Comparison of ENCODE assay signal across 15 mouse cellular contexts in genomic region chr12:100115982-100116381, GRCm38 (mm10). TPM values are rescaled to one million over a fixed set of nuclear protein-coding genes. Genes with fewer than 3 reads are reported as not detected.
A peak's percentile ranks its signal among the peaks of the same experiment; 100 is the strongest.
DNase-seq lines count a peak whose midpoint lies in the region; ATAC-seq and TF ChIP-seq lines count a peak whose summit lies in the region.
"Had no signal": no experiment of that assay in that cellular context is flagged by ENCODE, and none has a peak within 500 bp of the region (broad histone marks: within the 10 kb centered on the region; RNA-seq: fewer than 3 reads in every experiment).

No protein-coding gene starts in this region.

- H3K79me2 ChIP-seq in liver, adult 2 months (ENCODE audit: control insufficient read depth, insufficient read depth, low read length): peaks cover 5% of the 10 kb centered on the region; the same call in 1 of the 2 replicates

- H3K9ac ChIP-seq in liver, adult 2 months (ENCODE audit: low read depth, low read length): no peak overlapping the region
- no peak overlapping the region for H3K9ac ChIP-seq in liver, embryonic 11.5 days (ENCODE audit: low read depth, low read length)
- H3K9ac ChIP-seq: limb, embryonic 12.5 days; neural tube, embryonic 12.5 days had no signal

- H3K4me1 ChIP-seq in liver, adult 2 months (ENCODE audit: control insufficient read depth, insufficient read depth, low read length): peaks cover 6% of the 10 kb centered on the region; the same call in 1 of the 2 replicates
- peaks cover 3% of the 10 kb centered on the region for H3K4me1 ChIP-seq in liver, embryonic 11.5 days (replicated peaks; ENCODE audit: control insufficient read depth, insufficient read depth, low read length)
- peaks cover 29% of the 10 kb centered on the region for H3K4me1 ChIP-seq in bone marrow macrophage, adult 2 months (ENCODE audit: control insufficient read depth, insufficient read depth, low read length)
- peaks cover 11% of the 10 kb centered on the region for H3K4me1 ChIP-seq in hindbrain, embryonic 10.5 days (replicated peaks)

- no peak for ATAC-seq in liver, embryonic 11.5 days (replicated peaks; ENCODE audit: low FRiP score)
- peak; percentile 84 for ATAC-seq in granulocyte monocyte progenitor cell, adult 5-6 weeks (replicated peaks; ENCODE audit: poor library complexity, severe bottlenecking)
- ATAC-seq in monocyte, adult 5-6 weeks (replicated peaks; ENCODE audit: insufficient number of reproducible peaks, low FRiP score, low TSS enrichment, poor library complexity, severe bottlenecking): peak; percentile 63
- ATAC-seq: inflammation-experienced regulatory T-cells, adult 6 months had no signal

- no peak for TF ChIP-seq POLR2A in liver, adult 2 months (IDR thresholded peaks at IDR 0.05; ENCODE audit: extremely low read depth, insufficient read depth, low read length)
- TF ChIP-seq POLR2A in bone marrow macrophage, adult 2 months (IDR thresholded peaks at IDR 0.05; ENCODE audit: borderline replicate concordance, low read depth, low read length): no peak

- DNase-seq in liver, adult 2 months (ENCODE audit: extremely low read depth, low read depth, low spot score): peak; percentile 36
- no peak for DNase-seq in liver, embryonic 11.5 days (ENCODE audit: low spot score)
- no peak for DNase-seq in hindbrain, embryonic 10.5 days (ENCODE audit: low spot score)
- DNase-seq in lung, postnatal 25 days (ENCODE audit: low spot score): no peak
- DNase-seq: cerebellum, postnatal 25 days; kidney, postnatal 10 days; thymus, postnatal 14 days had no signal

- no peak overlapping the region for H3K4me2 ChIP-seq in liver, embryonic 11.5 days
- H3K4me2 ChIP-seq: limb, embryonic 12.5 days; neural tube, embryonic 12.5 days had no signal

- H3K36me3 ChIP-seq in liver, adult 2 months (ENCODE audit: control insufficient read depth, insufficient read depth, low read length): peaks cover 76% of the 10 kb centered on the region
- H3K36me3 ChIP-seq in liver, embryonic 11.5 days (ENCODE audit: control insufficient read depth, insufficient read depth, low read length): peaks cover 71% of the 10 kb centered on the region
- H3K36me3 ChIP-seq in hindbrain, embryonic 10.5 days: peaks cover 98% of the 10 kb centered on the region

- TF ChIP-seq CTCF in liver, adult 2 months (IDR thresholded peaks at IDR 0.05; ENCODE audit: low read depth, low read length): no peak
- no peak for TF ChIP-seq CTCF in bone marrow macrophage, adult 2 months (IDR thresholded peaks at IDR 0.05; ENCODE audit: low read depth, low read length)

- H3K27me3 ChIP-seq in liver, adult 2 months (ENCODE audit: control insufficient read depth, insufficient read depth, low read length): no peaks in the 10 kb centered on the region
- no peaks in the 10 kb centered on the region for H3K27me3 ChIP-seq in liver, embryonic 11.5 days (replicated peaks; ENCODE audit: control insufficient read depth, insufficient read depth, low read length)
- H3K27me3 ChIP-seq in hindbrain, embryonic 10.5 days (ENCODE audit: insufficient read depth, poor library complexity, severe bottlenecking): no peaks in the 10 kb centered on the region
- H3K27me3 ChIP-seq: limb, embryonic 12.5 days; neural tube, embryonic 12.5 days had no signal

- H3K4me3 ChIP-seq in liver, adult 2 months (ENCODE audit: insufficient read depth, low read depth, low read length): no peak overlapping the region
- no peak overlapping the region for H3K4me3 ChIP-seq in liver, embryonic 11.5 days (ENCODE audit: low read depth, low read length)
- H3K4me3 ChIP-seq in bone marrow macrophage, adult 2 months (ENCODE audit: insufficient read depth, low read length): no peak overlapping the region
- H3K4me3 ChIP-seq in hindbrain, embryonic 10.5 days: no peak overlapping the region
- H3K4me3 ChIP-seq: left cerebral cortex, adult 2 months; limb, embryonic 12.5 days; midbrain, embryonic 10.5 days; neural tube, embryonic 12.5 days had no signal

- H3K9me3 ChIP-seq in liver, embryonic 11.5 days (ENCODE audit: control insufficient read depth, low read length): no peaks in the 10 kb centered on the region
- no peaks in the 10 kb centered on the region for H3K9me3 ChIP-seq in hindbrain, embryonic 10.5 days
- H3K9me3 ChIP-seq: limb, embryonic 12.5 days; midbrain, embryonic 10.5 days; neural tube, embryonic 12.5 days had no signal

- 72% methylated on average over 5 of the region's 5 CpGs for WGBS in liver, adult 2 months
- WGBS in liver, embryonic 11.5 days: 97% methylated on average over 5 of the region's 5 CpGs
- WGBS in hindbrain, embryonic 10.5 days: 96% methylated on average over 5 of the region's 5 CpGs

- no peak overlapping the region for H3K27ac ChIP-seq in liver, adult 2 months (replicated peaks; ENCODE audit: insufficient read depth, low read depth, low read length)
- no peak overlapping the region for H3K27ac ChIP-seq in liver, embryonic 11.5 days (ENCODE audit: low read depth, low read length)
- peak overlapping the region; percentile 82 for H3K27ac ChIP-seq in bone marrow macrophage, adult 2 months (ENCODE audit: insufficient read depth, low read depth, low read length)
- H3K27ac ChIP-seq in hindbrain, embryonic 10.5 days: no peak overlapping the region
- H3K27ac ChIP-seq: left cerebral cortex, adult 2 months; limb, embryonic 12.5 days; midbrain, embryonic 10.5 days; neural tube, embryonic 12.5 days had no signal

RNA-seq across cellular contexts. Expression of gene Psmc1, which starts 6.0 kb away (rescaled TPM):
- 89.4 and 104 TPM in 2 replicates for total RNA-seq in liver, adult 2 months (2014; rRNA removed)
- 42.8 and 47.3 TPM in 2 replicates for polyA plus RNA-seq in liver, adult 2 months (2012; rRNA removed)
- 324 and 347 TPM in 2 replicates for polyA plus RNA-seq in liver, embryonic 11.5 days (2014; fragmentation: Nextera tagmentation; extraction: Ambion mirVana)
- 164 and 166 TPM in 2 replicates for polyA plus RNA-seq in bone marrow macrophage, adult 2 months (2012; ENCODE audit: insufficient read depth, insufficient read length, missing spikeins)
- total RNA-seq in granulocyte monocyte progenitor cell, adult 5-6 weeks (2014; fragmentation: Nextera tagmentation): 168 and 202 TPM in 2 replicates
- total RNA-seq in granulocyte monocyte progenitor cell, adult 5-6 weeks (2017): 190 and 241 TPM in 2 replicates
- total RNA-seq in monocyte, adult 5-6 weeks (2017): 102 to 197 TPM (median 122 TPM) in 3 replicates
- 366 and 386 TPM in 2 replicates for polyA plus RNA-seq in hindbrain, embryonic 10.5 days (2016; fragmentation: Nextera tagmentation; extraction: Ambion mirVana)

RNA-seq across cellular contexts. Expression of gene Nrde2, which starts 43.5 kb away (rescaled TPM):
- total RNA-seq in liver, adult 2 months (2014; rRNA removed): 6.8 and 8.1 TPM in 2 replicates
- 3.4 and 4.5 TPM in 2 replicates for polyA plus RNA-seq in liver, adult 2 months (2012; rRNA removed)
- polyA plus RNA-seq in liver, embryonic 11.5 days (2014; fragmentation: Nextera tagmentation; extraction: Ambion mirVana): 14.0 and 14.3 TPM in 2 replicates
- 17.7 and 18.0 TPM in 2 replicates for polyA plus RNA-seq in bone marrow macrophage, adult 2 months (2012; ENCODE audit: insufficient read depth, insufficient read length, missing spikeins)
- total RNA-seq in granulocyte monocyte progenitor cell, adult 5-6 weeks (2014; fragmentation: Nextera tagmentation): 11.1 and 19.6 TPM in 2 replicates
- total RNA-seq in granulocyte monocyte progenitor cell, adult 5-6 weeks (2017): 26.8 and 34.4 TPM in 2 replicates
- total RNA-seq in monocyte, adult 5-6 weeks (2017): 25.2 to 42.8 TPM (median 28.1 TPM) in 3 replicates
- polyA plus RNA-seq in hindbrain, embryonic 10.5 days (2016; fragmentation: Nextera tagmentation; extraction: Ambion mirVana): 12.7 and 13.2 TPM in 2 replicates
